Mouse (Mus musculus): ENCODE measurements at regions not wholly inside any gene's neighbourhood (a gene's known extent, or its start where the extent isn't known, plus 50 kb on each side); places are given as distances from the start of the nearest gene placed in this dataset.

- TF ChIP-seq CTCF (IDR thresholded peaks at IDR 0.05; ENCODE audit: extremely low read depth, insufficient read length, insufficient replicate concordance, low read depth, low read length) (no peak), POLR2A (IDR thresholded peaks at IDR 0.05; ENCODE audit: low read depth, low read length) (no peak)
- no peaks in the 10 kb centered on the region for H3K27me3 ChIP-seq (ENCODE audit: control insufficient read depth, insufficient read depth, low read length)
- no peaks in the 10 kb centered on the region for H3K36me3 ChIP-seq (ENCODE audit: control insufficient read depth, insufficient read depth, low read length)
- no peaks in the 10 kb centered on the region; the same call in 1 of the 2 replicates for H3K4me1 ChIP-seq (ENCODE audit: control insufficient read depth, insufficient read depth, insufficient read length, low read length)
- no peak overlapping the region for H3K27ac ChIP-seq (ENCODE audit: insufficient read depth, low read depth, low read length)
- H3K4me3 ChIP-seq (ENCODE audit: low read depth, low read length), result no peak overlapping the region
- 73% methylated on average over 2 of the region's 2 CpGs for WGBS
These were observed 1404.7 kb upstream of the A1bg start for GRCm38 (mm10) chr15:62327481-62327880.

GRCm38 (mm10) chr15:62326524-62326923, 1403.7 kb upstream of the A1bg start:
- no peak overlapping the region for H3K27ac ChIP-seq (ENCODE audit: insufficient read depth, low read depth, low read length)
- 86% methylated on average over 4 of the region's 4 CpGs for WGBS
- no peaks in the 10 kb centered on the region; the same call in 1 of the 2 replicates for H3K4me1 ChIP-seq (ENCODE audit: control insufficient read depth, insufficient read depth, insufficient read length, low read length)
- H3K27me3 ChIP-seq (ENCODE audit: control insufficient read depth, insufficient read depth, low read length), result no peaks in the 10 kb centered on the region
- no peak overlapping the region for H3K4me3 ChIP-seq (ENCODE audit: low read depth, low read length)
- TF ChIP-seq POLR2A (IDR thresholded peaks at IDR 0.05; ENCODE audit: low read depth, low read length) (no peak), CTCF (IDR thresholded peaks at IDR 0.05; ENCODE audit: extremely low read depth, insufficient read length, insufficient replicate concordance, low read depth, low read length) (no peak)
- no peaks in the 10 kb centered on the region for H3K36me3 ChIP-seq (ENCODE audit: control insufficient read depth, insufficient read depth, low read length)

- Histone ChIP-seq H3K4me1 (ENCODE audit: control insufficient read depth, insufficient read depth, insufficient read length, low read length) (no peaks in the 10 kb centered on the region; the same call in 1 of the 2 replicates), H3K27me3 (ENCODE audit: control insufficient read depth, insufficient read depth, low read length) (no peaks in the 10 kb centered on the region), H3K4me3 (ENCODE audit: low read depth, low read length) (no peak overlapping the region), H3K36me3 (ENCODE audit: control insufficient read depth, insufficient read depth, low read length) (no peaks in the 10 kb centered on the region), H3K27ac (ENCODE audit: insufficient read depth, low read depth, low read length) (no peak overlapping the region)
- TF ChIP-seq POLR2A (IDR thresholded peaks at IDR 0.05; ENCODE audit: low read depth, low read length) (no peak), CTCF (IDR thresholded peaks at IDR 0.05; ENCODE audit: extremely low read depth, insufficient read length, insufficient replicate concordance, low read depth, low read length) (no peak)
- WGBS, result 69% methylated on average over 1 of the region's 1 CpGs
These were observed 1402.9 kb upstream of the A1bg start for GRCm38 (mm10) chr15:62325451-62326290.

- H3K4me3 ChIP-seq (ENCODE audit: low read depth, low read length), result no peak overlapping the region
- no peak for TF ChIP-seq CTCF (IDR thresholded peaks at IDR 0.05; ENCODE audit: extremely low read depth, insufficient read length, insufficient replicate concordance, low read depth, low read length)
- no peak for TF ChIP-seq POLR2A (IDR thresholded peaks at IDR 0.05; ENCODE audit: low read depth, low read length)
- no peaks in the 10 kb centered on the region for H3K27me3 ChIP-seq (ENCODE audit: control insufficient read depth, insufficient read depth, low read length)
- no peaks in the 10 kb centered on the region for H3K36me3 ChIP-seq (ENCODE audit: control insufficient read depth, insufficient read depth, low read length)
- WGBS, result 73% methylated on average over 5 of the region's 5 CpGs
- no peaks in the 10 kb centered on the region for H3K4me1 ChIP-seq (ENCODE audit: control insufficient read depth, insufficient read depth, insufficient read length, low read length)
- H3K27ac ChIP-seq (ENCODE audit: insufficient read depth, low read depth, low read length), result no peak overlapping the region
These were observed 1398.2 kb upstream of the A1bg start for GRCm38 (mm10) chr15:62320966-62321365.

GRCm38 (mm10) chr15:62314449-62314848, 1391.6 kb upstream of the A1bg start:
- H3K4me3 ChIP-seq (ENCODE audit: low read depth, low read length), result no peak overlapping the region
- no peak overlapping the region for H3K27ac ChIP-seq (ENCODE audit: insufficient read depth, low read depth, low read length)
- no peaks in the 10 kb centered on the region for H3K36me3 ChIP-seq (ENCODE audit: control insufficient read depth, insufficient read depth, low read length)
- WGBS, result 59% methylated on average over 2 of the region's 2 CpGs
- no peak for TF ChIP-seq POLR2A (IDR thresholded peaks at IDR 0.05; ENCODE audit: low read depth, low read length)
- TF ChIP-seq CTCF (IDR thresholded peaks at IDR 0.05; ENCODE audit: extremely low read depth, insufficient read length, insufficient replicate concordance, low read depth, low read length), result no peak
- H3K27me3 ChIP-seq (ENCODE audit: control insufficient read depth, insufficient read depth, low read length), result no peaks in the 10 kb centered on the region
- no peaks in the 10 kb centered on the region for H3K4me1 ChIP-seq (ENCODE audit: control insufficient read depth, insufficient read depth, insufficient read length, low read length)

GRCm38 (mm10) chr15:62302233-62302632, 1379.4 kb upstream of the A1bg start:
- Histone ChIP-seq H3K4me3 (ENCODE audit: low read depth, low read length) (no peak overlapping the region), H3K4me1 (ENCODE audit: control insufficient read depth, insufficient read depth, insufficient read length, low read length) (no peaks in the 10 kb centered on the region), H3K27ac (ENCODE audit: insufficient read depth, low read depth, low read length) (no peak overlapping the region), H3K36me3 (ENCODE audit: control insufficient read depth, insufficient read depth, low read length) (no peaks in the 10 kb centered on the region), H3K27me3 (ENCODE audit: control insufficient read depth, insufficient read depth, low read length) (no peaks in the 10 kb centered on the region)
- TF ChIP-seq CTCF (IDR thresholded peaks at IDR 0.05; ENCODE audit: extremely low read depth, insufficient read length, insufficient replicate concordance, low read depth, low read length), result no peak
- TF ChIP-seq POLR2A (IDR thresholded peaks at IDR 0.05; ENCODE audit: low read depth, low read length), result no peak
- 80% methylated on average over 3 of the region's 3 CpGs for WGBS

- TF ChIP-seq POLR2A (IDR thresholded peaks at IDR 0.05; ENCODE audit: low read depth, low read length), result no peak
- no peak for TF ChIP-seq CTCF (IDR thresholded peaks at IDR 0.05; ENCODE audit: extremely low read depth, insufficient read length, insufficient replicate concordance, low read depth, low read length)
- Histone ChIP-seq H3K27ac (ENCODE audit: insufficient read depth, low read depth, low read length) (no peak overlapping the region), H3K4me3 (ENCODE audit: low read depth, low read length) (no peak overlapping the region), H3K27me3 (ENCODE audit: control insufficient read depth, insufficient read depth, low read length) (no peaks in the 10 kb centered on the region), H3K4me1 (ENCODE audit: control insufficient read depth, insufficient read depth, insufficient read length, low read length) (no peaks in the 10 kb centered on the region), H3K36me3 (ENCODE audit: control insufficient read depth, insufficient read depth, low read length) (no peaks in the 10 kb centered on the region)
- WGBS, result 84% methylated on average over 3 of the region's 3 CpGs
These were observed 1378.8 kb upstream of the A1bg start for GRCm38 (mm10) chr15:62301567-62301966.

Data from small intestine, adult 2 months (tissue).